Mouse (Mus musculus): ENCODE results near the gene Plekha4. TPM values are rescaled to one million over a fixed set of nuclear protein-coding genes. Genes with fewer than 3 reads are reported as not detected.

Plekha4 gene
- polyA plus RNA-seq, 1 experiment from 2014 or later = 2.7 TPM

Other genes with a start within 250 kb of the Plekha4 start
- not detected in 2 replicates for gene Slc6a21, start 248.8 kb upstream of the Plekha4 start, polyA plus RNA-seq (2015; fragmentation: Nextera tagmentation; extraction: Ambion mirVana)
- gene Trpm4, start 192.6 kb upstream of the Plekha4 start, polyA plus RNA-seq (2015; fragmentation: Nextera tagmentation; extraction: Ambion mirVana) = 30.1 and 32.2 TPM in 2 replicates
- 1.0 and 3.1 TPM in 2 replicates for gene Hrc, start 191.0 kb upstream of the Plekha4 start, polyA plus RNA-seq (2015; fragmentation: Nextera tagmentation; extraction: Ambion mirVana)
- gene Ppfia3, start 159.3 kb upstream of the Plekha4 start, polyA plus RNA-seq (2015; fragmentation: Nextera tagmentation; extraction: Ambion mirVana) = 5.5 and 6.3 TPM in 2 replicates
- gene Lin7b, start 155.7 kb upstream of the Plekha4 start, polyA plus RNA-seq (2015; fragmentation: Nextera tagmentation; extraction: Ambion mirVana) = 4.6 and 5.5 TPM in 2 replicates
- gene Snrnp70, start 130.6 kb upstream of the Plekha4 start, polyA plus RNA-seq (2015; fragmentation: Nextera tagmentation; extraction: Ambion mirVana) = 150 and 162 TPM in 2 replicates
- 0.09 TPM in 1 of 2 replicates, not detected in the other for gene Kcna7, start 120.7 kb upstream of the Plekha4 start, polyA plus RNA-seq (2015; fragmentation: Nextera tagmentation; extraction: Ambion mirVana)
- 1.3 and 1.6 TPM in 2 replicates for gene Ntf5, start 112.6 kb upstream of the Plekha4 start, polyA plus RNA-seq (2015; fragmentation: Nextera tagmentation; extraction: Ambion mirVana)
- gene Lhb, start 105.5 kb upstream of the Plekha4 start, polyA plus RNA-seq (2015; fragmentation: Nextera tagmentation; extraction: Ambion mirVana) = not detected in 2 replicates
- gene Gys1, start 91.5 kb upstream of the Plekha4 start, polyA plus RNA-seq (2015; fragmentation: Nextera tagmentation; extraction: Ambion mirVana) = 46.3 and 47.3 TPM in 2 replicates
- 115 and 118 TPM in 2 replicates for gene Ruvbl2, start 88.2 kb upstream of the Plekha4 start, polyA plus RNA-seq (2015; fragmentation: Nextera tagmentation; extraction: Ambion mirVana)
- gene Ftl1, start 66.4 kb upstream of the Plekha4 start, polyA plus RNA-seq (2015; fragmentation: Nextera tagmentation; extraction: Ambion mirVana) = 4,462 and 4,467 TPM in 2 replicates
- gene Bax, start 59.4 kb upstream of the Plekha4 start, polyA plus RNA-seq (2015; fragmentation: Nextera tagmentation; extraction: Ambion mirVana) = 116 and 142 TPM in 2 replicates
- 1.4 and 1.5 TPM in 2 replicates for gene Tulp2, start 44.5 kb upstream of the Plekha4 start, polyA plus RNA-seq (2015; fragmentation: Nextera tagmentation; extraction: Ambion mirVana)
- not detected in 2 replicates for gene Gm45808, start 39.5 kb upstream of the Plekha4 start, polyA plus RNA-seq (2015; fragmentation: Nextera tagmentation; extraction: Ambion mirVana)
- gene Dhdh, start 37.5 kb upstream of the Plekha4 start, polyA plus RNA-seq (2015; fragmentation: Nextera tagmentation; extraction: Ambion mirVana) = 2.0 and 2.2 TPM in 2 replicates
- 229 and 262 TPM in 2 replicates for gene Nucb1, start 15.9 kb upstream of the Plekha4 start, polyA plus RNA-seq (2015; fragmentation: Nextera tagmentation; extraction: Ambion mirVana)
- gene Ppp1r15a, start 62 bp upstream of the Plekha4 start, polyA plus RNA-seq (2015; fragmentation: Nextera tagmentation; extraction: Ambion mirVana) = 25.5 and 31.2 TPM in 2 replicates
- gene Hsd17b14, start 28.6 kb downstream of the Plekha4 start, polyA plus RNA-seq (2015; fragmentation: Nextera tagmentation; extraction: Ambion mirVana) = 2.9 and 4.8 TPM in 2 replicates
- gene Bcat2, start 43.8 kb downstream of the Plekha4 start, polyA plus RNA-seq (2015; fragmentation: Nextera tagmentation; extraction: Ambion mirVana) = 95.7 and 109 TPM in 2 replicates
- 0.28 and 0.32 TPM in 2 replicates for gene Fgf21, start 89.2 kb downstream of the Plekha4 start, polyA plus RNA-seq (2015; fragmentation: Nextera tagmentation; extraction: Ambion mirVana)
- 1.2 and 1.5 TPM in 2 replicates for gene Fut1, start 91.0 kb downstream of the Plekha4 start, polyA plus RNA-seq (2015; fragmentation: Nextera tagmentation; extraction: Ambion mirVana)
- 0.15 TPM in 1 of 2 replicates, not detected in the other for gene Izumo1, start 95.5 kb downstream of the Plekha4 start, polyA plus RNA-seq (2015; fragmentation: Nextera tagmentation; extraction: Ambion mirVana)
- 3.3 and 4.4 TPM in 2 replicates for gene Rasip1, start 101.2 kb downstream of the Plekha4 start, polyA plus RNA-seq (2015; fragmentation: Nextera tagmentation; extraction: Ambion mirVana)
- 10.9 and 14.2 TPM in 2 replicates for gene Mamstr, start 113.6 kb downstream of the Plekha4 start, polyA plus RNA-seq (2015; fragmentation: Nextera tagmentation; extraction: Ambion mirVana)
- 13.8 and 18.8 TPM in 2 replicates for gene Fut2, start 140.1 kb downstream of the Plekha4 start, polyA plus RNA-seq (2015; fragmentation: Nextera tagmentation; extraction: Ambion mirVana)
- gene Ntn5, start 157.7 kb downstream of the Plekha4 start, polyA plus RNA-seq (2015; fragmentation: Nextera tagmentation; extraction: Ambion mirVana) = 0.55 and 1.2 TPM in 2 replicates
- gene Sec1, start 168.1 kb downstream of the Plekha4 start, polyA plus RNA-seq (2015; fragmentation: Nextera tagmentation; extraction: Ambion mirVana) = 2.9 and 3.4 TPM in 2 replicates
- 8.4 and 9.8 TPM in 2 replicates for gene Car11, start 173.5 kb downstream of the Plekha4 start, polyA plus RNA-seq (2015; fragmentation: Nextera tagmentation; extraction: Ambion mirVana)
- gene Dbp, start 178.8 kb downstream of the Plekha4 start, polyA plus RNA-seq (2015; fragmentation: Nextera tagmentation; extraction: Ambion mirVana) = 2.7 and 2.9 TPM in 2 replicates
- 915 and 1,024 TPM in 2 replicates for gene Rpl18, start 189.1 kb downstream of the Plekha4 start, polyA plus RNA-seq (2015; fragmentation: Nextera tagmentation; extraction: Ambion mirVana)
- 38.9 and 45.9 TPM in 2 replicates for gene Sphk2, start 191.7 kb downstream of the Plekha4 start, polyA plus RNA-seq (2015; fragmentation: Nextera tagmentation; extraction: Ambion mirVana)
- gene Fam83e, start 194.9 kb downstream of the Plekha4 start, polyA plus RNA-seq (2015; fragmentation: Nextera tagmentation; extraction: Ambion mirVana) = 16.0 and 24.7 TPM in 2 replicates
- gene Spaca4, start 199.5 kb downstream of the Plekha4 start, polyA plus RNA-seq (2015; fragmentation: Nextera tagmentation; extraction: Ambion mirVana) = 0.79 and 2.2 TPM in 2 replicates